Mouse (Mus musculus) heart, embryonic 11.5 days (tissue): Measurements from ENCODE around the gene 4930451I11Rik. TPM values are rescaled to one million over a fixed set of nuclear protein-coding genes. Genes with fewer than 3 reads are reported as not detected.
A peak's percentile ranks its signal among the peaks of the same experiment; 100 is the strongest.

ENCODE experiments used
- ATAC-seq: fragments of 200-750 bp; cut with Nextera tagmentation; replicated peaks from 2 replicates; pipeline ENCODE4 v1.8.0; 2017; ENCODE audit warnings: moderate library complexity; ENCODE audit not compliant: insufficient number of reproducible peaks, low FRiP score, low TSS enrichment
- H3K27ac ChIP-seq: fragments of 300-500 bp; sonication (generic); 2 replicates; pipeline ENCODE4 v1.5.1; 2014; ENCODE audit warnings: mild to moderate bottlenecking, low read depth, low read length
- H3K27me3 ChIP-seq: fragments of 300-500 bp; sonication (generic); 2 replicates; pipeline ENCODE4 v1.6.1; 2014; ENCODE audit warnings: mild to moderate bottlenecking, low read length, mixed read lengths; ENCODE audit not compliant: control insufficient read depth, insufficient read depth
- H3K36me3 ChIP-seq: fragments of 300-500 bp; sonication (generic); 2 replicates; pipeline ENCODE4 v1.6.1; 2014; ENCODE audit warnings: mild to moderate bottlenecking, low read length, moderate library complexity, mixed read lengths; ENCODE audit not compliant: control insufficient read depth, insufficient read depth
- H3K4me1 ChIP-seq: fragments of 300-500 bp; sonication (generic); 2 replicates; pipeline ENCODE4 v1.6.1; 2014; ENCODE audit warnings: low read length; ENCODE audit not compliant: control insufficient read depth, insufficient read depth
- H3K4me2 ChIP-seq: fragments of 300-500 bp; sonication (generic); 2 replicates; pipeline ENCODE4 v1.6.1; 2014; ENCODE audit warnings: mild to moderate bottlenecking, moderate library complexity
- H3K4me3 ChIP-seq: fragments of 300-500 bp; sonication (generic); 2 replicates; pipeline ENCODE4 v1.5.1; 2014; ENCODE audit warnings: low read depth, low read length
- H3K9ac ChIP-seq: fragments of 300-500 bp; sonication (generic); 2 replicates; pipeline ENCODE4 v1.6.1; 2014; ENCODE audit warnings: mild to moderate bottlenecking, low read depth, low read length, moderate library complexity
- H3K9me3 ChIP-seq: fragments of 300-500 bp; sonication (generic); replicated peaks from 2 replicates; pipeline ENCODE4 v1.6.1; 2016; ENCODE audit warnings: low read length; ENCODE audit not compliant: control insufficient read depth
- WGBS: fragments of 180-500 bp; shearing (Covaris S2); extraction: QIAGEN DNeasy Blood & Tissue Kit; methylation state at CpG from one replicate; pipeline ENCODE4 v1.1.7; 2014; ENCODE audit not compliant: insufficient replicate concordance; 5-methylcytosine and 5-hydroxymethylcytosine counted together
- polyA plus RNA-seq: library from polyadenylated mRNA; unstranded; fragments of >200 nt; fragmentation: Nextera tagmentation; extraction: Ambion mirVana; gene quantifications from 2 replicates; pipeline ENCODE4 v1.2.1, GENCODE M21; 2014

The 4930451I11Rik gene
- polyA plus RNA-seq, 1 experiment from 2014 or later = not detected

GRCm38 (mm10) chr7:126815726-126816222, 15.7 kb downstream of the 4930451I11Rik start:
- H3K27me3 ChIP-seq = 0 out of 2 replicates have a peak, but pooled peaks cover 3% of the 10 kb centered on the region
- H3K9ac ChIP-seq = no peak overlapping the region
- no peak overlapping the region for H3K27ac ChIP-seq
- H3K4me3 ChIP-seq = no peak overlapping the region
- H3K36me3 ChIP-seq = no peaks in the 10 kb centered on the region
- 64% methylated on average over 8 of the region's 8 CpGs for WGBS
- no peaks in the 10 kb centered on the region for H3K9me3 ChIP-seq
- no peaks in the 10 kb centered on the region for H3K4me1 ChIP-seq
- no peak overlapping the region for H3K4me2 ChIP-seq
- no peak for ATAC-seq

DNA sequence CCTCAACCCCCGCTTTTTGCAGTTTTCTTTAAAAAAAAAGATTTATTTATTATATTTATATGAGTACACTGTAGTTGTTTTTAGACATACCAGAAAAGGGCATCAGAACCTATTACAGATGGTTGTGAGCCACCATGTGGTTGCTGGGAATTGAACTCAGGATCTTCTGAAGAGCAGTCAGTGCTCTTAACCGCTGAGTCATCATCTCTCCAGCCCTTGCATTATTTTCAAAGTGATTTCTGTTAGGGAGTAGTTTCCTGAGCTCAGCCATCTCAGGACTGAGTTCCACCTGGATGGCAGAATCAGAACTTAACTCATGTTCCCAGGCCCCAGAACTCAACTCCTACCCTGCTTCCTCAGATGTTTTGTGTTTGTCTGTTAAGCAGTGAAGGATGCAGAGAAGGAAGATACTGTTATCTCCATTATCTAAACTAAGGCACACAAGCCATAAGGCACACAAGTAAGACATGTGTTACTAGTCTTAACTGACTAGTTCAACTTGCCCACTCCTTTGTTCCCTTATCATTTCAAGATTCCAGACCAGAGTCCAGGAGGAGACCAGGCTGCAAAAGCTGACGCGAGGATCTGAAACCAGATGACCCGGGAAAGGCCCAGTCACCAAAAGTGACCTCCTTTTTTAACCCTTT, 21.6 kb downstream of the 4930451I11Rik start:
- Histone ChIP-seq H3K27me3 (0 out of 2 replicates have a peak, but pooled peaks cover 3% of the 10 kb centered on the region), H3K9me3 (no peaks in the 10 kb centered on the region), H3K4me2 (peak overlapping the region; percentile 87; the same call in 1 of the 2 replicates), H3K36me3 (no peaks in the 10 kb centered on the region), H3K9ac (no peak overlapping the region), H3K4me3 (no peak overlapping the region), H3K27ac (peak overlapping the region; percentile 88; the same call in 1 of the 2 replicates), H3K4me1 (peaks cover 16% of the 10 kb centered on the region)
- ATAC-seq = no peak
- 40% methylated on average over 5 of the region's 5 CpGs for WGBS

- peak; percentile 90 for ATAC-seq
- peak overlapping the region; percentile 88 for H3K27ac ChIP-seq
- peak overlapping the region; percentile 87 for H3K4me2 ChIP-seq
- H3K9ac ChIP-seq = peak overlapping the region; percentile 81
- H3K9me3 ChIP-seq = no peaks in the 10 kb centered on the region
- peak overlapping the region; percentile 53 for H3K4me3 ChIP-seq
- under 1% methylated on average over 43 of the region's 43 CpGs for WGBS
- H3K4me1 ChIP-seq = peaks cover 16% of the 10 kb centered on the region
- no peaks in the 10 kb centered on the region for H3K36me3 ChIP-seq
- 0 out of 2 replicates have a peak, but pooled peaks cover under 1% of the 10 kb centered on the region for H3K27me3 ChIP-seq
Measured at GRCm38 (mm10) chr7:126808703-126809455, 22.6 kb downstream of the 4930451I11Rik start.

DNA sequence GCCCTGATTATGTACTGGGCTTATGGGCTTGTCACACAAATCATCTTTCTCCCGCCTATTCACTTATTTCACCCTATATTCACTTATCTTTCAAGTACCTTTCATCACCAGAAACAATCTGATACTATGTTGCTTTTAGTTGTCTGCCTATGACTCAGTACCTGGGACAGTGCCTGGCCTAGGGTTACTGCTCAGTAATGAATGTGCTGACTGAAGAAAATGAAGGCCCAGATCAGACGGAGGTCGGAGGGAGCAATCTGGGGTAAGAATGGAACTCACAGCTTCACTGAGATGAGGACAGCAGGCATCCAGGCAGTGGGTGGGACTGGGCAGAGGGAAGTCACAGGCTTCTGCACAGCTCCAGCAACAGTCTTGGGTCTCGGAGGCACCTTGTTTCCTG, 24.0 kb downstream of the 4930451I11Rik start:
- H3K27ac ChIP-seq = no peak overlapping the region
- WGBS = 65% methylated on average over 4 of the region's 4 CpGs
- H3K9ac ChIP-seq = 0 out of 2 replicates have a peak overlapping the region, but pooled peaks have one; percentile 81

DNA sequence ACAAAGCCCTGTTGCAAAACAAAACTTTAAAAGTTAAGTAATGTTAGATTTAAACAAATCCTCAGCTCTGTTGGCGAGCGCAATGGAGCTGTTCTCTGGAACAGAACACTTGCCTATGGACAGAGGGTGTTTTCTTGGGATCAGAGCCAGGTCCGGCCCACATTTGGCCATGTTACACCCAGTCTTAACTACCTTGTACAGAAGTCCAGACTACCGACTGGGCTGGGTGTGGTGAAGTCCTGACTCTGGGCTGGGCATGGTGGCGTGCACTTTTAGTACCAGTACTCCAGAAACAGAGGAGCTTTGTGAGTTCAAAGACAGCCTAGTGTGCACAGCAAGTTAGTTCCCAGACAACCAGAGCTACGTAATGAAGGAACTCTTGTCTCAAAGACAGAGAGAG, 24.5 kb downstream of the 4930451I11Rik start:
- no peak overlapping the region for H3K27ac ChIP-seq
- H3K4me2 ChIP-seq = no peak overlapping the region
- no peaks in the 10 kb centered on the region; the same call in 1 of the 2 replicates for H3K36me3 ChIP-seq
- no peak for ATAC-seq
- H3K4me3 ChIP-seq = no peak overlapping the region
- no peaks in the 10 kb centered on the region for H3K9me3 ChIP-seq
- WGBS = 66% methylated on average over 6 of the region's 6 CpGs
- H3K4me1 ChIP-seq = peaks cover 16% of the 10 kb centered on the region
- no peaks in the 10 kb centered on the region for H3K27me3 ChIP-seq
- H3K9ac ChIP-seq = no peak overlapping the region

More for the DNA sequence above, 24.0 kb downstream of the 4930451I11Rik start:
- Histone ChIP-seq H3K36me3 (no peaks in the 10 kb centered on the region; the same call in 1 of the 2 replicates), H3K4me2 (peak overlapping the region; percentile 87), H3K4me1 (peaks cover 16% of the 10 kb centered on the region), H3K27me3 (no peaks in the 10 kb centered on the region), H3K9me3 (no peaks in the 10 kb centered on the region), H3K4me3 (no peak overlapping the region)
- no peak for ATAC-seq

DNA sequence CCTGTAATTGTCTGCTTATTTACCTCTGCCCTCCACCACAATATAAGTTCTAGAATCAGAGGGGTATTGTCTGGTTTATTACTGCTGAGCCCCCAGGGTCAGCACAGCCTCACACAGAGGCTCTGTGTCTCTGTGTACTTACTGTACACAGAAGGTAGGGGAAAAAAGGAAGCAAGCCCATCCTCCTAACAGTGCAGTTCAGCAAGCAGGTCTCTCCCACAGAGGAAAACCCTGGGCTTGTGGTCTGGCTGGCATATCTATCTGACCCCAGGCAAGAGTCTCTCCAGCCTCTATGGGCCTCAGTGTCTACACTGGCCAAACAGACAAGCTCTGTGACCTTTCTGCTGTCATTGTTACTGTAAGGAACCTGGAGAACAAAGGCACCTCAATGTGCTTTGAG, 27.7 kb downstream of the 4930451I11Rik start:
- no peaks in the 10 kb centered on the region for H3K27me3 ChIP-seq
- ATAC-seq = no peak
- no peak overlapping the region for H3K9ac ChIP-seq
- no peak overlapping the region for H3K27ac ChIP-seq
- H3K4me2 ChIP-seq = no peak overlapping the region
- H3K9me3 ChIP-seq = no peaks in the 10 kb centered on the region
- no peaks in the 10 kb centered on the region; the same call in 1 of the 2 replicates for H3K36me3 ChIP-seq
- no peak overlapping the region for H3K4me3 ChIP-seq
- peaks cover 22% of the 10 kb centered on the region for H3K4me1 ChIP-seq

- Histone ChIP-seq H3K4me3 (no peak overlapping the region), H3K4me1 (peaks cover 17% of the 10 kb centered on the region), H3K27me3 (no peaks in the 10 kb centered on the region), H3K27ac (no peak overlapping the region), H3K9me3 (no peaks in the 10 kb centered on the region), H3K9ac (no peak overlapping the region; the same call in 1 of the 2 replicates), H3K36me3 (no peaks in the 10 kb centered on the region; the same call in 1 of the 2 replicates), H3K4me2 (no peak overlapping the region)
- WGBS = 78% methylated on average over 6 of the region's 6 CpGs
- no peak for ATAC-seq
Measured at GRCm38 (mm10) chr7:126803181-126803580, 28.3 kb downstream of the 4930451I11Rik start.

- Histone ChIP-seq H3K9ac (no peak overlapping the region), H3K27ac (no peak overlapping the region), H3K4me1 (peaks cover 12% of the 10 kb centered on the region), H3K4me2 (no peak overlapping the region), H3K27me3 (no peaks in the 10 kb centered on the region), H3K9me3 (no peaks in the 10 kb centered on the region), H3K4me3 (no peak overlapping the region), H3K36me3 (peaks cover 2% of the 10 kb centered on the region)
- 77% methylated on average over 11 of the region's 11 CpGs for WGBS
- ATAC-seq = no peak
Measured at GRCm38 (mm10) chr7:126802134-126802889, 29.1 kb downstream of the 4930451I11Rik start.
